Mouse (Mus musculus): ENCODE measurements at regions not wholly inside any gene's neighbourhood (a gene's known extent, or its start where the extent isn't known, plus 50 kb on each side); places are given as distances from the start of the nearest gene placed in this dataset.
A peak's percentile ranks its signal among the peaks of the same experiment; 100 is the strongest.

DNA sequence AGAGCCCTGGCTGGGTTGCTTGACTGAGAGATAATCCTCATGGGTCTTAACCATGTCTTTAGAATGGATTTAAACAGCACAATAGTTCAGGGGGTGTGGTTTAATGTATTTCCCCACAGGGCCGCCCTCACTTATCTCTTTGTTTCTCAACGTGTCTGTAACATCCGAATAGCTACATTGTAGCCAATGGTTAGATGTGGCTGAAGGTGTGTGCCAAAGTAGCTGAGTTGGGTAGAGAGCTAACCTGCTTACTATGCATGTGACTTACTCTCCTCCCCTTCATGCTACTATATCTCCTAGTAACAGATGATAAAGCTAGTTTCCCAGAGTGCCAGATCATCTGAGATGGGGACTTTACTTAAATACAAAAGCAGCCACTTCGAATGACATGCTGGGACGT, 213.2 kb upstream of the Prok2 start:
- no peak for DNase-seq (ENCODE audit: low spot score in 2 of 2)

GRCm38 (mm10) chr6:99938949-99939348, 212.8 kb upstream of the Prok2 start:
- no peak for DNase-seq (ENCODE audit: low spot score in 2 of 2)

DNA sequence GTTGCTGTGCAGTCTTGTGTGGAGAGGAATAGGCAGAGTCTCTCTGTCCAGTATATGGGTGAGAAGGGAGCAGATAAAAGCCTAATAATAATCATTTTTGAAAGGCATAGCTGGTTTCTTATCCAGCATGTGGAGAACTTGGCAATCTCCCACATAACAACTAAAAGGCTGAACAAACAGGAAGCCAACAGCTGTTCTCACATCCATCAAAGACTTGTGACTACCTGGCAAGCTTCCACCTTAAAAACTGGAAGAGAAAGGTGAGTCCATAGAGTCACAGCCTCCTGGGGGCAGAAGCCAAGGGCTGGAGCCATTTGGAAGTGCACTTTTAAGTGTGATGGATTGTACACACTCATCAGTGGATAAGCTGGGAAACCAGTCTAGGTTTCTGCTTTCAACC, 210.5 kb upstream of the Prok2 start:
- no peak for DNase-seq (ENCODE audit: low spot score in 2 of 2)

GRCm38 (mm10) chr6:99935373-99935772, 209.2 kb upstream of the Prok2 start:
- DNase-seq (ENCODE audit: low spot score in 2 of 2), result no peak

- no peak for DNase-seq (ENCODE audit: low spot score in 2 of 2)
Observed at GRCm38 (mm10) chr6:99934394-99934793, 208.2 kb upstream of the Prok2 start.

DNA sequence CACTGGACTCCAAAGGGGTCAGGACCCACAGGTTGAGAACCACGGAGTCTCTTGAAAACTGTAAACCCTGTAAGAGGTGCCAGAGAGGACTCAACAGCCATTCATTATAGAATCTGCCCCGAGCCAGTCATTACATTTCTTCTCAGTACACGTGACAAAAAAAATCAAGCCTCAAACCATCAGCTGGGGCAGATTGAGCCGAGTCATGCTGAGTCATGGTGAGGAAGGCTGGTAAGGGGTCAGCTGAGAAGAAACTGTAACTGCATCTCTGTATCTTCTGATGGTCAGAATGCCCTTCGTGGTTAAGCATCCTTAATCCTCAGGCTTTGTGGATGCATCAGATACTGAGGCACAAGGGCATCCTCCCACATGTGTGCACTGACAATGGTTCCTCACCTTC, 207.2 kb upstream of the Prok2 start:
- no peak for DNase-seq (ENCODE audit: low spot score in 2 of 2)

GRCm38 (mm10) chr6:99932923-99933322, 206.7 kb upstream of the Prok2 start:
- DNase-seq (ENCODE audit: low spot score in 2 of 2), result no peak

DNA sequence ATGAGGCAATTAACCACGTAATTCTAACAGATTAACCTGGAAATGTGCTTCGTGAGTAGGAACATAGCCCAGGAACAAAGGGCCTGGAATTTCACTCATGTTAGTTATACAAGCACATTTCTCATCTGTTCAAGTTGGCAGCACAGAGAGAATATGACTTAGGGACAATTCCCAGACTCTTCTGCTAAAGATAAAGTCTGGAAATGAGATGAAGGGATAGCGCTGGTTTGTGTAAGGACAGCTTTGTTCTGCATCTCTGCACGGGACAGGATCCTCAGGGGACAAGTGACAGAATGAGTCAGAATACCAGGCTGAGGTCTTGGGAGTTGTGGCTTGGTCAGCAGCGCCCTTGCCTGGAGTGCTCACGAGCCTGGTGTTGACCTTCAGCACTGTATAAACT, 206.2 kb upstream of the Prok2 start:
- DNase-seq (ENCODE audit: low spot score in 2 of 2), result no peak

DNA sequence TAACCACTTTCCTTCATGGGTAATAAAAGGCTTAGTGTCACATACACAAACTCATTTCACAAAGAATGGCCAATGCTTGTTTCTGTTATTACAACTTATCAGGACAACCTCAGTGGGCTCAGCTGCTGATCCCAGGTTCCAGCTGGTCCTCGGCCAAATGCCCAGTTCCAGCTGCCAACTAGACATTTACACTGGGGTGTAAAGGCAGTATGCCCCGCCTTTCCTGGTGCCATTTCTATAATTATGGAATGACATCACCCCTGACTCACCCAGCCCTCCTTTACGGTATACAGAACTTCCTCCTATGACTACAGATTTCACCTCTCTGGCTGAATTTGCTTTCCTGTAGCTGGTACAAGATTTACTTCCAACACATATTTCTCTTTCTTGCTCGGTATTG, 205.4 kb upstream of the Prok2 start:
- DNase-seq (ENCODE audit: low spot score in 2 of 2), result no peak

DNA sequence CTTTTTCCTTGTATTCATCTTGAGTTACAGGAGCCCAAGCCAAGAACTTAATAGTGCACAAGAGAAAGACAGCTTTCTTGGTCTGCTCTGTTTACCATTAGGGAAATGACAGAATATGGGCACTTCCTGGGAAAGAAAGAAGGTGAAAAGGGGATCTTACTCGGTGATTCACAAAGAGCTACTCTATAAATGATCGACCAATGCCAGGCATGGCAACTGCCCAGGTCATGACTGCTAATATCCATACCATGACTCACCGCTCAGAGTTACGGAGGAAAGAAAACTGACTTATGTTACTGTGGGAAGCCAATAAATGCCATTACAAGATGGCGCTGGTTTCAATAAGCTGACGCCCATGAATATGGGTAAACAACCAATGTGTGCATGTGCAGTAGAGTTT, 204.1 kb upstream of the Prok2 start:
- DNase-seq (ENCODE audit: low spot score in 2 of 2), result no peak

- no peak for DNase-seq (ENCODE audit: low spot score in 2 of 2)
Observed at GRCm38 (mm10) chr6:99927933-99928555, 201.9 kb upstream of the Prok2 start.

DNA sequence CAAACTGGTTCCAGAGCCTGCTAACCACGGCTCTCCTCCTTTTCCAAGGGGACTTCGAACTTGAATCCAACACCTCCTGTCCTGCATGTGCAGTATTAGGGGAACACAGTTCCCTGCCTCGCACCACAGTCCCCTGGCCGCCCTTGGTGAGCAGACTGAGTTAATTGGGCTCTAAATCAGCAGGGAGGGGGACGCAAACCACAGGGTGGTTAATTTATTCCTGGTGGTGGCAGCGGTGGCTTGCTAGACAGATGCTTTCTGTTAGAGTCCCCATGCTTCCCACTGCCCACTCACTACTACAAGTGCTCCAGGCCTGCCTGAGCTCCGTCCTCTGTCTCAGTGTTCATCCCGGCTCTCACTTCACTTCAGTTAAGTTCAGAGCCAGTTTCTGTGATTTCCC, 198.0 kb upstream of the Prok2 start:
- DNase-seq (ENCODE audit: low spot score in 2 of 2), result no peak

DNA sequence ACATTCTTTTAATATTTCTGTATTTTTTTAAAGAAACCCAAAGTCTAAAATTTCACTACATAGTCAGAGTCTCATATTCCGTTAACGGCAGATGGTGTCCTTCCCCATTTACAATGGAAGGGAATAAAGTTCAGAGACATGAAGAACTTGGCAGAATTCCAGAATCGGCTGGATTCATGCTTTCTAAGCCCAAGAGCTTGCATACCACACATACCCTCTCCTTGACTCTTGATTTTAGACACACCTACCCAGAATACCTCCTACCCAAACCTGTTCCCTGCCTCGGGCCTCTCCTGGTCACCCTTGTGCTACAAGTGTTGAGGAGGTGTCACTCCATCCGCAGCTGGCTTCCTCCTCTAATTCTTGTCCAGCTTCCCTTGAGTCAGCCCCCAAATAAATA, 195.8 kb upstream of the Prok2 start:
- DNase-seq (ENCODE audit: low spot score in 2 of 2), result no peak

- no peak for DNase-seq (ENCODE audit: low spot score in 2 of 2)
Observed at GRCm38 (mm10) chr6:99919816-99920562, 193.8 kb upstream of the Prok2 start.

- DNase-seq (ENCODE audit: low spot score in 2 of 2), result no peak
Observed at GRCm38 (mm10) chr6:99918351-99918750, 192.2 kb upstream of the Prok2 start.

DNA sequence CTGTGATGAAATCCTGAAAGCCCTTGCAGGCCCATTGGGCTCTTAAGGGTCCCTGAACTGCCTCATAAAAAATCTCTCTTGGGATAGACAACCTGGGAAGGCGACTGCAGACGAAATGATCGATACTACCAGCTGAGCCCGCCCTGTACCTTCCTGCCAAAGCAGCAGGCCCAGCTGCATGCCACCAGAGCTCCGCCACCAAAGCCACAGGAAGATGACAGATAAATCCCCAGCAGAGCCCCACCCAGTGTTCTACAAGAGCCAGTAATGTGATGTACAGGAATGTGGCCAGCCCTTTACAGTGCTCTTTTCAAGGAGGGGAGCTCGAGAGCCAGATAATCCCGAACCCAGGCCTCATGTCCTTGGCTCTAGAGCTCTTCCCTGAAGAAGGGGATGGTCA, 183.7 kb upstream of the Prok2 start:
- DNase-seq (ENCODE audit: low spot score in 2 of 2), result no peak

DNA sequence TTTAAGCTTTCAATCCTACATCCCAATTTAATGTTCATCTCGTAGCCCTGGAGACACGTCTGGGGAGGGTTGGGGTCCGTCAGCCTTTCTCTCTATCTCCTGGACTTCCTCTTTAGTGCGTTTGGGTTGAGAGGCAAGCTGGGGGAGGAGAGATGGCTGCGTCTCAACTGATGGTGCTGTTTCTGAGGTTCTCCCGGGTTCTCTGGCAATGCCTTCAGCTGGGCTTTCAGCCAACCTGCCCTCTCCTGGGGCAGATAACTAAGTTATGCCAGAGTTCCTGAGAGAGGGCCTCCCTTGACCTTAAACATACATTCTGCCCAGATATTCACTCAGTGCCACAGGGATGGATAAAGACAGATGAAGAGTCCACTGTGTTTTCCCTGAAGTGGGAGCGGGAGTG, 183.3 kb upstream of the Prok2 start:
- DNase-seq (ENCODE audit: low spot score in 2 of 2), result no peak

DNA sequence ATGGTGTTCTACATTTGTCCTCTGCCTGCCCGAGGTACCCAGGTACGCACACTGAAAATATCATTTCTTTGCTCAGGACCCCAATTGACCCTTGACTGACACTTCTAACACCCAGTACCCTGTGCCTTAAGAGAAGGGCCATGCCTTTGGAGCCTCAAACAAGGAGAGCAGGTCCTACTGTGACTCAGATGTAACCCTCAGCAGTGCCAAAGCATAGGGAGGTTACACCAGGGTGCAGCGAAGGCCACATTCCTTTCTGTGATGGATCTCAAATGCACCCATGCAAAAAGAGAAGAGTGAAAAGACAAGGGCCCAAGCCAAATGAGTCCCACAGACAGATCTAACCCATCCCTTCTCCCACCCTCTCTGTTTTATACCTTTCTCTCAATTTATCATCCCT, 181.9 kb upstream of the Prok2 start:
- no peak for DNase-seq (ENCODE audit: low spot score in 2 of 2)

GRCm38 (mm10) chr6:99905194-99905593, 179.0 kb upstream of the Prok2 start:
- DNase-seq (ENCODE audit: low spot score in 2 of 2), result no peak

GRCm38 (mm10) chr6:99904607-99905006, 178.4 kb upstream of the Prok2 start:
- DNase-seq (ENCODE audit: low spot score in 2 of 2), result no peak

DNA sequence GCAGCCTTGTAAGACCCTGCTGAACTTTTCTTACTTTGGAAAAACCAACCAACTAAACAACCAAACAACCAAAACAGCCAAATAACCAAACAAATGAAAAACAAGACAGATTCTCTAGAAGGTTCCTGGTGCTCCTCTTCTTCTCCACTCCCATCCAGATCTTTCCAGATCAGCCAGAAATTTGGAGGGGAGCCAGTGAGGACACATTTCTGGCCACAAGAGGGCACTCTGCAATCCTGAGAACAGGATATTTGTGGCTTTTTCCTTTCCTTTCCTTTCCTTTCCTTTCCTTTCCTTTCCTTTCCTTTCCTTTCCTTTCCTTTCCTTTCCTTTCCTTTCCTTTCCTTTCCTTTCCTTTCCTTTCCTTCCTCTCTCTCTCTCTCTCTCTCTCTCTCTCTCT, 177.9 kb upstream of the Prok2 start:
- peak; percentile 21 to 37 for DNase-seq (ENCODE audit: low spot score in 2 of 2)

- no peak for DNase-seq (ENCODE audit: low spot score in 2 of 2)
Observed at GRCm38 (mm10) chr6:99901564-99901963, 175.4 kb upstream of the Prok2 start.

DNA sequence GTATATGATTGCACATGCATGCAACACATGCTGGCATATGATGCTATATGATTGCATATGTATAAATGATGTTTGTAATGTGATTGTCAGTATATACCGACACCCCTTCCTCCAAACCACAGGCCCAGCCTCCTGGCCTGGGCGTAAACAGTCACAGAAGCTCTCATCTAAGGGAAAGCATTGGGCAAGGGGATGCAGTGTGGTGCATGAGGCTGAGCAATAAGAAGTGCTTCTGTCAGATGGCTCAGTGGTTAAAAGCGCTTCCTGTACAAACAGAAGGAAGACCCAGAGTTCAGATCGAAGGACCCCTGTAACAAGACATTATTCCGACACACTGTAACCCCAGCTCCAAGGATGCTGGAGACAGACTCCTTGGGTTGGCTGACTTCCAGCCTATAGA, 175.0 kb upstream of the Prok2 start:
- no peak for DNase-seq (ENCODE audit: low spot score in 2 of 2)
